Mouse (Mus musculus): ENCODE results near the gene Fem1b.

GRCm38 (mm10) chr9:62777461-62777860 is 34.3 kb downstream of the Fem1b start:
- TF ChIP-seq POLR2A (IDR thresholded peaks at IDR 0.05; ENCODE audit: borderline replicate concordance, extremely low read depth, low read depth, low read length) (no peak), CTCF (IDR thresholded peaks at IDR 0.05; ENCODE audit: insufficient read depth, low read length) (peak; percentile 81)
